24 mouse cellular contexts compared by ENCODE assay signal in the genomic region with DNA sequence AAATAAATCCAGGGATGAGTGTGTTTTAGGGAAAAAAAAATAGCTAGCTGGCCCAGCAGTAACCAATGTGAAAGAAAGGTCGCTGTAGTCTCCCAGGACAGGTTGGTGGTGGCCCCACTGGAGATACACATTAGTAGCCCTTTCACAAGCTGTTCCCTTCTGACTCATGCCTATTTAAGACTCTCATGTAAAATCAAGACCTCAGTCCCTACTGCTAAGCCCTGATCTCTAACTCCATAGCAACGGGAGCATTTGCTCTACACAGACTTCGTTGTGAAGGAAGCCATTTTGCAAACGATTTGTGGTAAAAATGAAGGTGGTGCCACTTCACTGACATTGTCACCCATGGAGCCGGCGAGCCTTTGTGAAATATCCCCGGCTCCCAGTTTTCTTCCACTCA. TPM values are rescaled to one million over a fixed set of nuclear protein-coding genes. Genes with fewer than 3 reads are reported as not detected.
"Had no signal": no experiment of that assay in that cellular context is flagged by ENCODE, and none has a peak within 500 bp of the region (broad histone marks: within the 10 kb centered on the region; RNA-seq: fewer than 3 reads in every experiment).

No protein-coding gene starts in this region.

- H3K4me3 ChIP-seq: hindbrain, embryonic 12.5 days; intestine, embryonic 15.5 days; layer of hippocampus, adult 2 months; left cerebral cortex, adult 2 months; limb, embryonic 10.5 days; limb, embryonic 12.5 days had no signal

- H3K9ac ChIP-seq: hindbrain, embryonic 12.5 days; hindbrain, embryonic 14.5 days; intestine, embryonic 15.5 days; limb, embryonic 12.5 days had no signal

- H3K27me3 ChIP-seq: hindbrain, embryonic 12.5 days; intestine, embryonic 15.5 days; limb, embryonic 12.5 days had no signal

- ATAC-seq: hindbrain, embryonic 16.5 days; inflammation-experienced regulatory T-cells, adult 6 months; intestine, embryonic 15.5 days; intestine, postnatal 0 days had no signal

- H3K9me3 ChIP-seq: hindbrain, embryonic 12.5 days; intestine, embryonic 15.5 days; limb, embryonic 10.5 days; limb, embryonic 12.5 days had no signal

- DNase-seq: gastrocnemius, postnatal 14 days; gastrocnemius, postnatal 36 days; heart, postnatal 10 days; heart, postnatal 36 days; kidney, adult 18-20 months; kidney, adult 8-10 months; kidney, postnatal 10 days; kidney, postnatal 25 days; kidney, postnatal 4 days; liver had no signal

- H3K27ac ChIP-seq: hindbrain, embryonic 12.5 days; hindbrain, embryonic 14.5 days; intestine, embryonic 15.5 days; layer of hippocampus, adult 2 months; left cerebral cortex, adult 2 months; limb, embryonic 10.5 days; limb, embryonic 12.5 days had no signal

- H3K4me1 ChIP-seq: intestine, embryonic 15.5 days; limb, embryonic 10.5 days; limb, embryonic 12.5 days had no signal

- H3K36me3 ChIP-seq: hindbrain, embryonic 12.5 days; intestine, embryonic 15.5 days; limb, embryonic 10.5 days; limb, embryonic 12.5 days had no signal

- H3K4me2 ChIP-seq: heart, embryonic 11.5 days; hindbrain, embryonic 12.5 days; hindbrain, embryonic 14.5 days; intestine, embryonic 15.5 days; limb, embryonic 12.5 days; liver, embryonic 11.5 days had no signal

RNA-seq across cellular contexts. Expression of gene Mlip, which starts 57.8 kb away (rescaled TPM):
- total RNA-seq: hematopoietic stem cell, adult 5-6 weeks had no signal
- polyA plus RNA-seq: kidney, embryonic 14.5 days had no signal
